Mouse (Mus musculus): ENCODE results near the gene Ms4a8a. TPM values are rescaled to one million over a fixed set of nuclear protein-coding genes. Genes with fewer than 3 reads are reported as not detected.

The Ms4a8a gene
- polyA plus RNA-seq (2014; fragmentation: Illumina TruSeq; extraction: RNeasy Lipid Tissue Mini Kit (QIAGEN cat#74804); ENCODE audit: low read depth, low replicate concordance), result 0.93 TPM

DNA sequence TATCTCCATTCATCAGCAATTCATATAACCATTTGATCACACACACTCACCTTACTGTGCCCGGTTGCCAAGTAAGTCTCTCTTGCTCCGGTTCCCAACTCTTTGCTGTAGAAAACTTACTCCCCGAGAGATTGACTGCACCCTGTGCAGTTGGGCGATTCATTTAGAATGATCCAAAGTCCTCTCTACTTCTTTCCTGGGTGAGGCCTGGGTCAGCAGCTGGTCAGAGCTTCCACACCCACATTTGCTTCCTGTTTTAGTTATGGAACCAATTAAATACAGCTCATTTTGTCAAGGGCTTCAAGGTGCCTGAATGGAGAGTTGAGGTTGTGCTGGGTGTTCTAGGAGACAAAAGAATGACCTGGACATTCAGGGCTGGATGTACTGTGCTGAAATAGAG lies at the start of gene Ms4a8a:
Gene Ms4a8a (minus strand): TSS at position 169 of the 400 bp plus-strand sequence.

DNA sequence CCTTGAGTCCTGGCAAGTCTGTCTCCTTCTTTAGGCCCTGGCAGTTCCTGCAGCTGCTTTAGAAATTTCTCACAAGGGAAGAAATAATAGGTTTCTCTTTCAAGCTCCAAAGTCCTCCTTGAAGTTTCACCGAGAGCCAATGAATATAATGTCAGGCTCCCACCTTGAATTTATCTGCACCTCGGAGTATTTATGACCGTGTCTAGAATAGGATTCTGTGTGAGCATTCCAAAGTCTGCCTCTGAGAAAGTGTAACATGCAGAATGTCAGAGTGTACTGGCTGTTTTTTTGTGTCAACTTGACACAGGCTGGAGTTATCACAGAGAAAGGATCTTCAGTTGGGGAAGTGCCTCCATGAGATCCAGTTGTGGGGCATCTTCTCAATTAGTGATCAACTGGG lies 63.0 kb downstream of the Ms4a8a start, which contains the start of gene Ms4a18:
Gene Ms4a18 (minus strand): TSS at position 141 of the 400 bp plus-strand sequence.

Other genes starting within 250 kb of the Ms4a8a start
- gene Slc15a3, start 241.4 kb downstream of the Ms4a8a start, polyA plus RNA-seq (2014; fragmentation: Illumina TruSeq; extraction: RNeasy Lipid Tissue Mini Kit (QIAGEN cat#74804); ENCODE audit: low read depth, low replicate concordance), result 1.0 TPM
- gene Tmem132a, start 211.2 kb downstream of the Ms4a8a start, polyA plus RNA-seq (2014; fragmentation: Illumina TruSeq; extraction: RNeasy Lipid Tissue Mini Kit (QIAGEN cat#74804); ENCODE audit: low read depth, low replicate concordance), result not detected
- 7.3 TPM for gene Tmem109, start 199.1 kb downstream of the Ms4a8a start, polyA plus RNA-seq (2014; fragmentation: Illumina TruSeq; extraction: RNeasy Lipid Tissue Mini Kit (QIAGEN cat#74804); ENCODE audit: low read depth, low replicate concordance)
- 81.8 TPM for gene Prpf19, start 185.9 kb downstream of the Ms4a8a start, polyA plus RNA-seq (2014; fragmentation: Illumina TruSeq; extraction: RNeasy Lipid Tissue Mini Kit (QIAGEN cat#74804); ENCODE audit: low read depth, low replicate concordance)
- gene Zp1, start 160.5 kb downstream of the Ms4a8a start, polyA plus RNA-seq (2014; fragmentation: Illumina TruSeq; extraction: RNeasy Lipid Tissue Mini Kit (QIAGEN cat#74804); ENCODE audit: low read depth, low replicate concordance), result not detected
- gene Ptgdr2, start 143.9 kb downstream of the Ms4a8a start, polyA plus RNA-seq (2014; fragmentation: Illumina TruSeq; extraction: RNeasy Lipid Tissue Mini Kit (QIAGEN cat#74804); ENCODE audit: low read depth, low replicate concordance), result not detected
- 3.3 TPM for gene Ccdc86, start 131.8 kb downstream of the Ms4a8a start, polyA plus RNA-seq (2014; fragmentation: Illumina TruSeq; extraction: RNeasy Lipid Tissue Mini Kit (QIAGEN cat#74804); ENCODE audit: low read depth, low replicate concordance)
- 4.1 TPM for gene Ms4a10, start 106.4 kb downstream of the Ms4a8a start, polyA plus RNA-seq (2014; fragmentation: Illumina TruSeq; extraction: RNeasy Lipid Tissue Mini Kit (QIAGEN cat#74804); ENCODE audit: low read depth, low replicate concordance)
- not detected for gene Ms4a15, start 87.9 kb downstream of the Ms4a8a start, polyA plus RNA-seq (2014; fragmentation: Illumina TruSeq; extraction: RNeasy Lipid Tissue Mini Kit (QIAGEN cat#74804); ENCODE audit: low read depth, low replicate concordance)
- gene Ms4a18, start 63.1 kb downstream of the Ms4a8a start, polyA plus RNA-seq (2014; fragmentation: Illumina TruSeq; extraction: RNeasy Lipid Tissue Mini Kit (QIAGEN cat#74804); ENCODE audit: low read depth, low replicate concordance), result not detected
- not detected for gene 1700017D01Rik, start 49.8 kb upstream of the Ms4a8a start, polyA plus RNA-seq (2014; fragmentation: Illumina TruSeq; extraction: RNeasy Lipid Tissue Mini Kit (QIAGEN cat#74804); ENCODE audit: low read depth, low replicate concordance)
- gene 1700025F22Rik, start 84.2 kb upstream of the Ms4a8a start, polyA plus RNA-seq (2014; fragmentation: Illumina TruSeq; extraction: RNeasy Lipid Tissue Mini Kit (QIAGEN cat#74804); ENCODE audit: low read depth, low replicate concordance), result not detected
- not detected for gene Ms4a13, start 115.6 kb upstream of the Ms4a8a start, polyA plus RNA-seq (2014; fragmentation: Illumina TruSeq; extraction: RNeasy Lipid Tissue Mini Kit (QIAGEN cat#74804); ENCODE audit: low read depth, low replicate concordance)
- gene Ms4a12, start 151.3 kb upstream of the Ms4a8a start, polyA plus RNA-seq (2014; fragmentation: Illumina TruSeq; extraction: RNeasy Lipid Tissue Mini Kit (QIAGEN cat#74804); ENCODE audit: low read depth, low replicate concordance), result not detected
- 1.9 TPM for gene Ms4a1, start 185.1 kb upstream of the Ms4a8a start, polyA plus RNA-seq (2014; fragmentation: Illumina TruSeq; extraction: RNeasy Lipid Tissue Mini Kit (QIAGEN cat#74804); ENCODE audit: low read depth, low replicate concordance)
- not detected for gene Ms4a5, start 202.8 kb upstream of the Ms4a8a start, polyA plus RNA-seq (2014; fragmentation: Illumina TruSeq; extraction: RNeasy Lipid Tissue Mini Kit (QIAGEN cat#74804); ENCODE audit: low read depth, low replicate concordance)
- 0.93 TPM for gene Ms4a14, start 233.4 kb upstream of the Ms4a8a start, polyA plus RNA-seq (2014; fragmentation: Illumina TruSeq; extraction: RNeasy Lipid Tissue Mini Kit (QIAGEN cat#74804); ENCODE audit: low read depth, low replicate concordance)

Measured in adrenal gland, adult 10 weeks (tissue).